Mouse (Mus musculus): ENCODE measurements around the gene Lrmp.

DNA sequence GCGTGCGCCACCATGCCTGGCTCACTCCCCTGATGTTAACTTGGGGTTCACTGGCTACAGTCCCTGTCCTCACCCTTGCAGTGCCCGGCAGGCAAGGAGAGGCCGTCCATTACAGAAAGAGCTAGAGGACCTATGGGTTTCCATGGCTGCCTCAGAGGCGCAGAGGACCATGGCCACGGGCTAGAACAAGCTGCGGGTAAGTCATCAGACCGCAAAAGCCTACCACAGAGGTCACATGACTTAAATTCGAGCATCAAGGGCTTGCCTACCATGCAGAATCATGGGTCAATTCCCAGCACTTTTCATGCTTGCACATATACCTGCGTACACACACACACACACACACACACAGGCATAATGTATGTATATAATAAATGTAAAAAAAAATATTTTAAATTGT, 10.0 kb upstream of the Lrmp start:
- TF ChIP-seq CTCF (IDR thresholded peaks at IDR 0.05; ENCODE audit: control insufficient read depth, insufficient read depth, insufficient read length) (no peak), FOSL1 (IDR thresholded peaks at IDR 0.05; ENCODE audit: insufficient read depth, low read length, poor library complexity, severe bottlenecking) (no peak), MAX (IDR thresholded peaks at IDR 0.05) (no peak), USF1 (IDR thresholded peaks at IDR 0.05; ENCODE audit: low read depth) (no peak), MYOD1 (IDR thresholded peaks at IDR 0.05; ENCODE audit: control insufficient read depth, insufficient read length, low read depth) (no peak), CEBPB (IDR thresholded peaks at IDR 0.05; ENCODE audit: low read depth) (no peak), MYOG (IDR thresholded peaks at IDR 0.05; ENCODE audit: control insufficient read depth, extremely low read depth, insufficient read length) (no peak)
